Mouse (Mus musculus) ES-E14 (cell line): ENCODE data around the gene Eif1ad. TPM values are rescaled to one million over a fixed set of nuclear protein-coding genes. Genes with fewer than 3 reads are reported as not detected.
"Not testable (repeated sequence)": the region's sequence is repeated elsewhere in the genome, so short reads cannot be mapped to it uniquely, and the experiment has no call there.

Experiments
- DNase-seq: peaks from one replicate; pipeline ENCODE4 v3.0.0-alpha.2; 2013; ENCODE audit warnings: low read depth, low spot score
- H3K27ac ChIP-seq: 2 replicates; pipeline ENCODE4 v1.5.1; 2012; ENCODE audit warnings: low read depth, mild to moderate bottlenecking, low read length, moderate library complexity, mixed read lengths; ENCODE audit not compliant: poor library complexity, insufficient read depth, severe bottlenecking
- H3K36me3 ChIP-seq: 2 replicates; pipeline ENCODE4 v1.6.1; 2012; ENCODE audit warnings: mild to moderate bottlenecking, low read length, moderate library complexity, mixed read lengths; ENCODE audit not compliant: control insufficient read depth, poor library complexity, insufficient read depth, severe bottlenecking
- H3K4me1 ChIP-seq, 2 experiments: fragments of 150-350 bp in 1 of 2; sonication (generic) in 1 of 2; 2 replicates each; pipeline ENCODE4 v1.6.1; 2012; ENCODE audit warnings: low read length in 2 of 2, mild to moderate bottlenecking in 1 of 2, mixed read lengths in 1 of 2; ENCODE audit not compliant: control insufficient read depth in 2 of 2, insufficient read depth in 2 of 2, poor library complexity in 1 of 2
- H3K4me3 ChIP-seq, 2 experiments: fragments of 150-350 bp in 1 of 2; sonication (generic) in 1 of 2; 2 replicates each; pipeline ENCODE4 v1.5.1; 2012; ENCODE audit warnings: low read length in 2 of 2, low read depth in 1 of 2, mild to moderate bottlenecking in 1 of 2, mixed read lengths in 1 of 2; ENCODE audit not compliant: insufficient read depth in 1 of 2, poor library complexity in 1 of 2, severe bottlenecking in 1 of 2
- H3K9ac ChIP-seq: 2 replicates; pipeline ENCODE4 v1.6.1; 2012; ENCODE audit warnings: low read depth, mild to moderate bottlenecking, low read length, mixed read lengths; ENCODE audit not compliant: poor library complexity, insufficient read depth, severe bottlenecking
- H3K9me3 ChIP-seq: fragments of 150-350 bp; sonication (generic); 2 replicates; pipeline ENCODE4 v1.6.1; 2012; ENCODE audit warnings: low read depth, mild to moderate bottlenecking, low read length; ENCODE audit not compliant: control insufficient read depth, insufficient read depth
- CHD2 ChIP-seq: IDR thresholded peaks from 2 replicates; pipeline ENCODE4 v1.6.1; 2014; ENCODE audit warnings: mild to moderate bottlenecking, low read depth, low read length, inconsistent platforms
- HCFC1 ChIP-seq: IDR thresholded peaks from 2 replicates; pipeline ENCODE4 v1.6.1; 2012; ENCODE audit warnings: low read length, inconsistent platforms, borderline replicate concordance; ENCODE audit not compliant: insufficient read depth
- MAFK ChIP-seq: IDR thresholded peaks from 2 replicates; pipeline ENCODE4 v1.6.1; 2014; ENCODE audit warnings: mild to moderate bottlenecking, low read depth, low read length, inconsistent platforms; ENCODE audit not compliant: insufficient read depth
- ZC3H11A ChIP-seq: IDR thresholded peaks from 2 replicates; pipeline ENCODE4 v1.6.1; 2012; ENCODE audit warnings: low read depth, mild to moderate bottlenecking, inconsistent platforms, low read length, borderline replicate concordance
- ZNF384 ChIP-seq: IDR thresholded peaks from 2 replicates; pipeline ENCODE4 v1.6.1; 2012; ENCODE audit warnings: low read depth, low read length, inconsistent platforms
- in situ Hi-C, 2 experiments: fragments of 600-800 bp; cut with MboI; formaldehyde crosslinking; loops; one replicate each; pipeline ENCODE4 v1.15.1; 2025; ENCODE audit warnings: low sequenced_read_pairs in 2 of 2, inconsistent platforms in 1 of 2; ENCODE audit not compliant: unreplicated experiment in 2 of 2
- total RNA-seq: library from RNA; depleted of rRNA; stranded (reverse); fragments of 300-350 nt; gene quantifications from 2 replicates; pipeline ENCODE4 v1.2.3, GENCODE M21; 2012

The Eif1ad gene
- total RNA-seq, 1 experiment: 101 TPM

- Histone ChIP-seq H3K4me3 (no peak overlapping the region), H3K9me3 (no peaks in the 10 kb centered on the region), H3K27ac (no peak overlapping the region), H3K4me1 (no peaks in the 10 kb centered on the region), H3K36me3 (no peaks in the 10 kb centered on the region), H3K9ac (no peak overlapping the region)
- in situ Hi-C loops: no loop called here
- DNase-seq: no peak
- TF ChIP-seq MAFK (no peak), HCFC1 (no peak), ZNF384 (no peak), ZC3H11A (no peak), CHD2 (no peak)
These were observed 18.5 kb upstream of the Eif1ad start for GRCm38 (mm10) chr19:5348064-5348463.

- Histone ChIP-seq H3K36me3 (no peaks in the 10 kb centered on the region), H3K4me3 (peak overlapping the region; percentile 55 to 62), H3K9me3 (no peaks in the 10 kb centered on the region), H3K27ac (no peak overlapping the region), H3K9ac (peak overlapping the region; percentile 39; the same call in 1 of the 2 replicates), H3K4me1 (no peaks in the 10 kb centered on the region)
- DNase-seq: no peak
- no peak for TF ChIP-seq MAFK
- TF ChIP-seq HCFC1: no peak
- TF ChIP-seq CHD2: no peak
- TF ChIP-seq ZC3H11A: no peak
- no peak for TF ChIP-seq ZNF384
- in situ Hi-C loops: no loop called here
These were observed 17.7 kb upstream of the Eif1ad start for GRCm38 (mm10) chr19:5348526-5349501.

GRCm38 (mm10) chr19:5349502-5349873 is 17.1 kb upstream of the Eif1ad start, which contains the start of gene Cst6:
TSS of gene Cst6 (minus strand) at chr19:5349574.
- H3K36me3 ChIP-seq, in situ Hi-C loops, H3K27ac ChIP-seq, H3K4me1 ChIP-seq, DNase-seq, H3K9me3 ChIP-seq: not testable (repeated sequence)
- Histone ChIP-seq H3K4me3 (peak within 1 kb of the TSS; percentile 55 to 62), H3K9ac (peak within 1 kb of the TSS; percentile 39; the same call in 1 of the 2 replicates)

DNA sequence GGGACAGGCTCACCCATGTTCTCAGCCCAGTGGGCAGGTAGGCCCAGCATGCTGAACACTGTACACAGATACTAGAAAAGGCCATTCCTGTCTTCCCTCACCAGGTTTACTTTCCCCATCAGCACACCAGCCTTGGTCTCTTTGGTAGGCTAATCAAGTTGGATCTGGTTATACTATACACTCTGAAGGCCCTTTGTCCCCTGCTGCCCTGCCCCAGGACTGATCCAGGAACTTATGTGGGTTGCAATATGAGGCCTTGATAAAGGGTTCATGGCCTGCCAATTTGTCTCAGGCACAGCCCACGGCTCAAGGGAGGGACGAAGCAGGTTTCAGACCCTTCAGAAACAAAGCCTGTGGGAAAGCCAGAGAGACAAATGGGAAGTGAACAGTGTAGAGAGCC is 12.9 kb upstream of the Eif1ad start:
- H3K9me3 ChIP-seq: no peaks in the 10 kb centered on the region
- H3K9ac ChIP-seq: no peak overlapping the region
- DNase-seq: no peak
- H3K4me3 ChIP-seq: no peak overlapping the region
- no peak overlapping the region for H3K27ac ChIP-seq
- H3K36me3 ChIP-seq: no peaks in the 10 kb centered on the region
- in situ Hi-C loops: no loop called here
- no peaks in the 10 kb centered on the region for H3K4me1 ChIP-seq
- TF ChIP-seq HCFC1: no peak
- no peak for TF ChIP-seq ZC3H11A
- no peak for TF ChIP-seq ZNF384
- no peak for TF ChIP-seq MAFK
